Mouse (Mus musculus) ES-Bruce4 (cell line): ENCODE data around the gene Sectm1b.

Experiments used
- CTCF ChIP-seq: IDR thresholded peaks from one replicate; pipeline ENCODE4 v1.8.1; 2011; ENCODE audit warnings: low read depth, low read length
- POLR2A ChIP-seq: IDR thresholded peaks from one replicate; pipeline ENCODE4 v1.8.1; 2011; ENCODE audit warnings: low read length; ENCODE audit not compliant: insufficient read depth

GRCm38 (mm10) chr11:121006184-121006583, 57.2 kb downstream of the Sectm1b start:
- TF ChIP-seq CTCF (no peak), POLR2A (no peak)
